8 mouse cellular contexts compared by ENCODE assay signal in genomic region chrX:12005181-12006030, GRCm38 (mm10).
A peak's percentile ranks its signal among the peaks of the same experiment; 100 is the strongest.
DNase-seq lines count a peak whose midpoint lies in the region; ATAC-seq lines count a peak whose summit lies in the region.

No protein-coding gene starts in this region.

- peak; percentile 19 to 37 for DNase-seq in B cell, adult 2 months
- DNase-seq in adipocyte (ENCODE audit: low spot score): peak; percentile 88
- peak; percentile 56 for DNase-seq in heart, postnatal 4 days
- peak; percentile 76 for DNase-seq in limb, embryonic 11.5 days (ENCODE audit: low spot score)
- DNase-seq in midbrain, embryonic 11.5 days (ENCODE audit: low spot score, missing footprints): peak; percentile 93
- DNase-seq in testis, postnatal 10 days (ENCODE audit: low spot score): peak; percentile 51
- DNase-seq in natural killer cell, adult 2 months (ENCODE audit: low spot score in 2 of 2): no peak

- H3K4me3 ChIP-seq in forebrain, embryonic 13.5 days: peak overlapping the region; percentile 39
- H3K4me3 ChIP-seq in limb, embryonic 11.5 days (ENCODE audit: low read depth, low read length): peak overlapping the region; percentile 28
- no peak overlapping the region; the same call in 1 of the 2 replicates for H3K4me3 ChIP-seq in midbrain, embryonic 11.5 days (ENCODE audit: low read depth, low read length)

- H3K9ac ChIP-seq in forebrain, embryonic 13.5 days: peak overlapping the region; percentile 69
- H3K9ac ChIP-seq in limb, embryonic 11.5 days (ENCODE audit: low read length): peak overlapping the region; percentile 57; the same call in 1 of the 2 replicates
- peak overlapping the region; percentile 66 for H3K9ac ChIP-seq in midbrain, embryonic 11.5 days (ENCODE audit: low read length)

- H3K9me3 ChIP-seq in forebrain, embryonic 13.5 days (replicated peaks): no peaks in the 10 kb centered on the region
- no peaks in the 10 kb centered on the region for H3K9me3 ChIP-seq in limb, embryonic 11.5 days (ENCODE audit: control insufficient read depth, low read length)
- no peaks in the 10 kb centered on the region for H3K9me3 ChIP-seq in midbrain, embryonic 11.5 days (ENCODE audit: control insufficient read depth, low read length)

- peak overlapping the region; percentile 62 for H3K4me2 ChIP-seq in forebrain, embryonic 13.5 days
- H3K4me2 ChIP-seq in limb, embryonic 11.5 days (ENCODE audit: low read depth, severe bottlenecking): peak overlapping the region; percentile 58
- peak overlapping the region; percentile 60 for H3K4me2 ChIP-seq in midbrain, embryonic 11.5 days

- WGBS in forebrain, embryonic 13.5 days: 10% methylated on average over 38 of the region's 38 CpGs
- 5% methylated on average over 35 of the region's 38 CpGs for WGBS in limb, embryonic 11.5 days
- 4% methylated on average over 38 of the region's 38 CpGs for WGBS in midbrain, embryonic 11.5 days

- H3K36me3 ChIP-seq in forebrain, embryonic 13.5 days (ENCODE audit: poor library complexity, severe bottlenecking): no peaks in the 10 kb centered on the region
- no peaks in the 10 kb centered on the region for H3K36me3 ChIP-seq in limb, embryonic 11.5 days (ENCODE audit: control insufficient read depth, insufficient read depth, low read length)
- H3K36me3 ChIP-seq in midbrain, embryonic 11.5 days (ENCODE audit: control insufficient read depth, insufficient read depth, low read length): no peaks in the 10 kb centered on the region

- H3K27me3 ChIP-seq in forebrain, embryonic 13.5 days: peaks cover 55% of the 10 kb centered on the region
- peaks cover 60% of the 10 kb centered on the region for H3K27me3 ChIP-seq in limb, embryonic 11.5 days (ENCODE audit: control insufficient read depth, insufficient read depth, low read length)
- peaks cover 49% of the 10 kb centered on the region for H3K27me3 ChIP-seq in midbrain, embryonic 11.5 days (ENCODE audit: control insufficient read depth, insufficient read depth, low read length)

- no peak for ATAC-seq in forebrain, embryonic 13.5 days
- ATAC-seq in limb, embryonic 11.5 days (ENCODE audit: insufficient number of reproducible peaks, low FRiP score, low TSS enrichment, low read depth): peak; percentile 67; the same call in 1 of the 2 replicates
- 0 out of 2 replicates have a peak, but pooled peaks have one; percentile 8 for ATAC-seq in midbrain, embryonic 11.5 days (ENCODE audit: low FRiP score)

- peaks cover 71% of the 10 kb centered on the region for H3K4me1 ChIP-seq in forebrain, embryonic 13.5 days
- peaks cover 45% of the 10 kb centered on the region for H3K4me1 ChIP-seq in limb, embryonic 11.5 days (ENCODE audit: control insufficient read depth, insufficient read depth, low read length)
- H3K4me1 ChIP-seq in midbrain, embryonic 11.5 days (ENCODE audit: control insufficient read depth, insufficient read depth, low read length): peaks cover 34% of the 10 kb centered on the region

- H3K27ac ChIP-seq in forebrain, embryonic 13.5 days: peak overlapping the region; percentile 94
- H3K27ac ChIP-seq in limb, embryonic 11.5 days (replicated peaks; ENCODE audit: low read depth, low read length): peak overlapping the region; percentile 90
- H3K27ac ChIP-seq in midbrain, embryonic 11.5 days (ENCODE audit: low read depth, low read length): peak overlapping the region; percentile 87

Comparison
In these comparisons a context has a peak if more than half of its experiments do, and no peak if none do; other contexts are left out.
1. DNase-seq: peak in B cell, adult 2 months (2 of 2), adipocyte (single experiment), heart, postnatal 4 days (single experiment), limb, embryonic 11.5 days (single experiment), midbrain, embryonic 11.5 days (single experiment) and testis, postnatal 10 days (single experiment); none in natural killer cell, adult 2 months (0 of 2).
2. Peak in every context shown above with its lines, with median percentiles within 50 percentile points of each other: H3K27ac ChIP-seq, H3K4me2 ChIP-seq and H3K9ac ChIP-seq.